8 mouse cellular contexts compared by ENCODE assay signal in genomic region chr1:180810976-180811375, GRCm38 (mm10). TPM values are rescaled to one million over a fixed set of nuclear protein-coding genes. Genes with fewer than 3 reads are reported as not detected.
DNase-seq lines count a peak whose midpoint lies in the region; ATAC-seq and TF ChIP-seq lines count a peak whose summit lies in the region.

No protein-coding gene starts in this region.

- TF ChIP-seq CTCF in liver, embryonic 14.5 days (IDR thresholded peaks at IDR 0.05; ENCODE audit: low read depth): peak; percentile 32; the same call in 1 of the 2 replicates

- in situ Hi-C loops in ES-E14 (cut with MboI; ENCODE audit: low sequenced_read_pairs in 2 of 2, unreplicated experiment in 2 of 2): no loop called here

- intact Hi-C loops in heart, postnatal 14 days (cut with DNase I): loop anchor here (5.0 kb wide), 1 partner anchor 89 kb away; no protein-coding TSS in a partner anchor
- intact Hi-C loops in gastrocnemius, postnatal 14 days (cut with DNase I; ENCODE audit: low total_unique reads): loop anchor here (5.0 kb wide), 1 partner anchor 34 kb away; no protein-coding TSS in a partner anchor

- peaks cover 22% of the 10 kb centered on the region for H3K36me3 ChIP-seq in heart, embryonic 11.5 days (ENCODE audit: control insufficient read depth, insufficient read depth, low read length)
- H3K36me3 ChIP-seq in ES-E14 (ENCODE audit: control insufficient read depth, insufficient read depth, low read length, poor library complexity, severe bottlenecking): peaks cover 39% of the 10 kb centered on the region
- H3K36me3 ChIP-seq in forebrain, embryonic 13.5 days (ENCODE audit: poor library complexity, severe bottlenecking): peaks cover 44% of the 10 kb centered on the region
- peaks cover 54% of the 10 kb centered on the region for H3K36me3 ChIP-seq in liver, embryonic 14.5 days (replicated peaks; ENCODE audit: control insufficient read depth, insufficient read depth, low read depth)

- H3K4me2 ChIP-seq in heart, embryonic 11.5 days: peak overlapping the region; percentile 61
- peak overlapping the region; percentile 63 for H3K4me2 ChIP-seq in forebrain, embryonic 13.5 days
- peak overlapping the region; percentile 75 for H3K4me2 ChIP-seq in liver, embryonic 14.5 days (ENCODE audit: low read depth)

- no peak for TF ChIP-seq EP300 in liver, embryonic 14.5 days (IDR thresholded peaks at IDR 0.05; ENCODE audit: low read depth)

- ATAC-seq in heart, embryonic 11.5 days (replicated peaks; ENCODE audit: insufficient number of reproducible peaks, low FRiP score, low TSS enrichment): no peak
- ATAC-seq in forebrain, embryonic 13.5 days: no peak
- no peak for ATAC-seq in liver, embryonic 14.5 days (ENCODE audit: insufficient read depth)

- no peaks in the 10 kb centered on the region for H3K27me3 ChIP-seq in heart, embryonic 11.5 days (ENCODE audit: control insufficient read depth, insufficient read depth, low read length)
- H3K27me3 ChIP-seq in forebrain, embryonic 13.5 days: no peaks in the 10 kb centered on the region
- no peaks in the 10 kb centered on the region for H3K27me3 ChIP-seq in liver, embryonic 14.5 days (ENCODE audit: control insufficient read depth, insufficient read depth, low read length)

- WGBS in heart, embryonic 11.5 days (ENCODE audit: insufficient replicate concordance): 77% methylated on average over 7 of the region's 7 CpGs
- WGBS in forebrain, embryonic 13.5 days: 65% methylated on average over 7 of the region's 7 CpGs
- 30% methylated on average over 7 of the region's 7 CpGs for WGBS in liver, embryonic 14.5 days (ENCODE audit: insufficient replicate concordance)

- no peaks in the 10 kb centered on the region for H3K9me3 ChIP-seq in heart, embryonic 11.5 days (replicated peaks; ENCODE audit: control insufficient read depth, low read length)
- no peaks in the 10 kb centered on the region for H3K9me3 ChIP-seq in ES-E14 (ENCODE audit: control insufficient read depth, insufficient read depth, low read depth, low read length)
- H3K9me3 ChIP-seq in forebrain, embryonic 13.5 days (replicated peaks): no peaks in the 10 kb centered on the region
- no peaks in the 10 kb centered on the region for H3K9me3 ChIP-seq in liver, embryonic 14.5 days (ENCODE audit: control insufficient read depth, low read length)

- no peak for DNase-seq in heart, postnatal 14 days
- no peak for DNase-seq in ES-E14 (ENCODE audit: low read depth, low spot score)
- DNase-seq in liver, embryonic 14.5 days (ENCODE audit: low read depth in 3 of 3, low spot score in 3 of 3): peak in 1 of 3 experiments; percentile 49
- no peak for DNase-seq in urinary bladder, postnatal 25 days (ENCODE audit: low spot score)
- DNase-seq in gastrocnemius, postnatal 14 days: no peak
- DNase-seq in kidney, postnatal 14 days: no peak

- no peak overlapping the region for H3K9ac ChIP-seq in heart, embryonic 11.5 days (ENCODE audit: low read depth, low read length)
- no peak overlapping the region for H3K9ac ChIP-seq in ES-E14 (ENCODE audit: insufficient read depth, low read depth, low read length, poor library complexity, severe bottlenecking)
- 0 out of 2 replicates have a peak overlapping the region, but pooled peaks have one; percentile 48 for H3K9ac ChIP-seq in forebrain, embryonic 13.5 days
- peak overlapping the region; percentile 100 for H3K9ac ChIP-seq in liver, embryonic 14.5 days (replicated peaks)

- 0 out of 2 replicates have a peak, but pooled peaks cover 6% of the 10 kb centered on the region for H3K4me1 ChIP-seq in heart, embryonic 11.5 days (ENCODE audit: control insufficient read depth, insufficient read depth, low read length)
- H3K4me1 ChIP-seq in ES-E14 (ENCODE audit: control insufficient read depth in 2 of 2, insufficient read depth in 2 of 2, low read length in 2 of 2, poor library complexity in 1 of 2): peaks cover 7 to 9% of the 10 kb centered on the region in 2 experiments; a peak in 2 of 4 replicates
- peaks cover 58% of the 10 kb centered on the region for H3K4me1 ChIP-seq in forebrain, embryonic 13.5 days
- peaks cover 20 to 27% of the 10 kb centered on the region in 2 experiments for H3K4me1 ChIP-seq in liver, embryonic 14.5 days (replicated peaks; ENCODE audit: control insufficient read depth in 2 of 2, insufficient read depth in 2 of 2, low read length in 1 of 2)

- H3K27ac ChIP-seq in heart, embryonic 11.5 days (ENCODE audit: low read depth, low read length): no peak overlapping the region
- no peak overlapping the region for H3K27ac ChIP-seq in ES-E14 (ENCODE audit: insufficient read depth, low read depth, low read length, poor library complexity, severe bottlenecking)
- no peak overlapping the region for H3K27ac ChIP-seq in forebrain, embryonic 13.5 days
- peak overlapping the region; percentile 2 for H3K27ac ChIP-seq in liver, embryonic 14.5 days

- H3K4me3 ChIP-seq in heart, embryonic 11.5 days (ENCODE audit: low read depth, low read length): peak overlapping the region; percentile 94
- H3K4me3 ChIP-seq in ES-E14 (ENCODE audit: insufficient read depth in 1 of 2, low read depth in 1 of 2, low read length in 2 of 2, poor library complexity in 1 of 2, severe bottlenecking in 1 of 2): peak overlapping the region; percentile 37 to 100; a peak in 2 of 4 replicates
- H3K4me3 ChIP-seq in forebrain, embryonic 13.5 days: peak overlapping the region; percentile 99
- H3K4me3 ChIP-seq in liver, embryonic 14.5 days (ENCODE audit: insufficient read depth in 1 of 2, low read depth in 2 of 2, low read length in 2 of 2): peak overlapping the region; percentile 96 to 97

TF ChIP-seq in ES-E14, 5 proteins besides CTCF, POLR2A, EP300 and RAD21:
- TF ChIP-seq MAFK (IDR thresholded peaks at IDR 0.05; ENCODE audit: insufficient read depth, low read depth, low read length) (no peak), HCFC1 (IDR thresholded peaks at IDR 0.05; ENCODE audit: borderline replicate concordance, insufficient read depth, low read length) (no peak), ZC3H11A (IDR thresholded peaks at IDR 0.05; ENCODE audit: borderline replicate concordance, low read depth, low read length) (no peak), ZNF384 (IDR thresholded peaks at IDR 0.05; ENCODE audit: low read depth, low read length) (no peak), CHD2 (IDR thresholded peaks at IDR 0.05; ENCODE audit: low read depth, low read length) (no peak)

RNA-seq across cellular contexts. Expression of gene H3f3a, which starts 2.8 kb away (rescaled TPM):
- polyA plus RNA-seq in heart, embryonic 11.5 days (2014; fragmentation: Nextera tagmentation; extraction: Ambion mirVana): 1,894 and 1,931 TPM in 2 replicates
- 100 to 1,000 TPM; 659 to 710 TPM for total RNA-seq in heart, postnatal 14 days (2021)
- 503 and 657 TPM in 2 replicates for total RNA-seq in ES-E14 (2012; rRNA removed)
- polyA plus RNA-seq in forebrain, embryonic 13.5 days (2015; fragmentation: Nextera tagmentation; extraction: Ambion mirVana): 4,035 and 4,414 TPM in 2 replicates
- 529 and 1,021 TPM in 2 replicates for polyA plus RNA-seq in liver, embryonic 14.5 days (2012; rRNA removed)
- 2,262 and 2,378 TPM in 2 replicates for polyA plus RNA-seq in liver, embryonic 14.5 days (2014; fragmentation: Nextera tagmentation; extraction: Ambion mirVana)
- 100 to 1,000 TPM; 448 to 473 TPM for total RNA-seq in gastrocnemius, postnatal 14 days (2021)

RNA-seq across cellular contexts. Expression of gene Sde2, which starts 40.0 kb away (rescaled TPM):
- 24.1 and 32.7 TPM in 2 replicates for polyA plus RNA-seq in heart, embryonic 11.5 days (2014; fragmentation: Nextera tagmentation; extraction: Ambion mirVana)
- 10 to 100 TPM; 12.4 to 14.9 TPM for total RNA-seq in heart, postnatal 14 days (2021)
- total RNA-seq in ES-E14 (2012; rRNA removed): 39.6 and 41.2 TPM in 2 replicates
- 32.7 and 33.8 TPM in 2 replicates for polyA plus RNA-seq in forebrain, embryonic 13.5 days (2015; fragmentation: Nextera tagmentation; extraction: Ambion mirVana)
- 11.5 and 15.5 TPM in 2 replicates for polyA plus RNA-seq in liver, embryonic 14.5 days (2012; rRNA removed)
- 15.8 and 18.0 TPM in 2 replicates for polyA plus RNA-seq in liver, embryonic 14.5 days (2014; fragmentation: Nextera tagmentation; extraction: Ambion mirVana)
- total RNA-seq in gastrocnemius, postnatal 14 days (2021): 1 to 10 TPM; 8.4 to 8.5 TPM

Comparison
In these comparisons a context has a peak if more than half of its experiments do, and no peak if none do; other contexts are left out.
1. H3K9ac ChIP-seq: peak in forebrain, embryonic 13.5 days (single experiment) and liver, embryonic 14.5 days (single experiment); none in heart, embryonic 11.5 days (single experiment) and ES-E14 (single experiment).
2. Peak in every context shown above with its lines, with median percentiles within 50 percentile points of each other: H3K4me2 ChIP-seq and H3K4me3 ChIP-seq.